ENCODE assay signal across 24 mouse cellular contexts in the genomic region with DNA sequence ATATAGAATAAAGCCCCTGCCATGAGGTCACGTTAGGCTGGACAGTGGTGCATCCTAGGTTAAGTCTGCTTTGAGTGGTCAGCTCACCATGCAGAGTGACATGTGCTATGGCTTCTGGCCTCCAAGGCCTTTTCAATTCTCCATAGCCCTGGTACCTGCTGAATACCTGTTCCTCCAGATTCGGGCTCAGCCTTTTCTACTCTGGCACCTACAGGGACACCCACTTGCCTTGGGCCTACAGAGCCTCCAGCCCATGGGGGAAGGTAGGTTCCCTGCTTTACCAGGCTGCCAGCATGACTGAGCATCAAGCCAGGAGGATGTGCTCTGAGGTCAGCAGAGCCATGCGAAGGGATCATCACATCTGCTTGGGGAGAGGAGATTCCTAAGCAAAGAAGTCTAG. TPM values are rescaled to one million over a fixed set of nuclear protein-coding genes. Genes with fewer than 3 reads are reported as not detected.
DNase-seq lines count a peak whose midpoint lies in the region; ATAC-seq and TF ChIP-seq lines count a peak whose summit lies in the region.
"Had no signal": no experiment of that assay in that cellular context is flagged by ENCODE, and none has a peak within 500 bp of the region (broad histone marks: within the 10 kb centered on the region; RNA-seq: fewer than 3 reads in every experiment).

No protein-coding gene starts in this region.

- no peaks in the 10 kb centered on the region for H3K27me3 ChIP-seq in heart, embryonic 11.5 days (ENCODE audit: control insufficient read depth, insufficient read depth, low read length)
- 0 out of 2 replicates have a peak, but pooled peaks cover 1% of the 10 kb centered on the region for H3K27me3 ChIP-seq in hindbrain, embryonic 10.5 days (ENCODE audit: insufficient read depth, poor library complexity, severe bottlenecking)
- no peaks in the 10 kb centered on the region for H3K27me3 ChIP-seq in hindbrain, postnatal 0 days (ENCODE audit: insufficient read depth, low read length)
- no peaks in the 10 kb centered on the region for H3K27me3 ChIP-seq in thymus, adult 2 months (ENCODE audit: control insufficient read depth, insufficient read depth, low read length)
- H3K27me3 ChIP-seq: embryonic facial prominence, embryonic 13.5 days; embryonic facial prominence, embryonic 15.5 days; forebrain, embryonic 12.5 days had no signal

- H3K9ac ChIP-seq in heart, embryonic 11.5 days (ENCODE audit: low read depth, low read length): no peak overlapping the region
- H3K9ac ChIP-seq in hindbrain, postnatal 0 days (replicated peaks; ENCODE audit: low read length): no peak overlapping the region
- H3K9ac ChIP-seq: embryonic facial prominence, embryonic 13.5 days; embryonic facial prominence, embryonic 15.5 days; forebrain, embryonic 12.5 days had no signal

- H3K36me3 ChIP-seq in heart, embryonic 11.5 days (ENCODE audit: control insufficient read depth, insufficient read depth, low read length): no peaks in the 10 kb centered on the region
- H3K36me3 ChIP-seq in hindbrain, embryonic 10.5 days: no peaks in the 10 kb centered on the region
- H3K36me3 ChIP-seq in hindbrain, postnatal 0 days (ENCODE audit: insufficient read depth, low read length): no peaks in the 10 kb centered on the region
- no peaks in the 10 kb centered on the region for H3K36me3 ChIP-seq in thymus, adult 2 months (ENCODE audit: control insufficient read depth, insufficient read depth, low read length)
- H3K36me3 ChIP-seq: embryonic facial prominence, embryonic 13.5 days; embryonic facial prominence, embryonic 15.5 days; forebrain, embryonic 12.5 days had no signal

- H3K9me3 ChIP-seq in heart, embryonic 11.5 days (replicated peaks; ENCODE audit: control insufficient read depth, low read length): no peaks in the 10 kb centered on the region
- no peaks in the 10 kb centered on the region for H3K9me3 ChIP-seq in hindbrain, embryonic 10.5 days
- H3K9me3 ChIP-seq in hindbrain, postnatal 0 days (ENCODE audit: low read length): no peaks in the 10 kb centered on the region
- H3K9me3 ChIP-seq: embryonic facial prominence, embryonic 13.5 days; embryonic facial prominence, embryonic 15.5 days; forebrain, embryonic 12.5 days had no signal

- no peak overlapping the region for H3K27ac ChIP-seq in heart, embryonic 11.5 days (ENCODE audit: low read depth, low read length)
- peak overlapping the region; percentile 59; the same call in 1 of the 2 replicates for H3K27ac ChIP-seq in hindbrain, embryonic 10.5 days
- H3K27ac ChIP-seq in hindbrain, postnatal 0 days: no peak overlapping the region
- peak overlapping the region; percentile 51; the same call in 1 of the 2 replicates for H3K27ac ChIP-seq in thymus, adult 2 months (ENCODE audit: control insufficient read depth, insufficient read depth, low read length)
- H3K27ac ChIP-seq: embryonic facial prominence, embryonic 13.5 days; embryonic facial prominence, embryonic 15.5 days; forebrain, embryonic 12.5 days had no signal

- 69% methylated on average over 3 of the region's 3 CpGs for WGBS in heart, embryonic 11.5 days (ENCODE audit: insufficient replicate concordance)
- WGBS in hindbrain, embryonic 10.5 days: 89% methylated on average over 3 of the region's 3 CpGs
- 65% methylated on average over 3 of the region's 3 CpGs for WGBS in hindbrain, postnatal 0 days
- 96% methylated on average over 3 of the region's 3 CpGs for WGBS in thymus, adult 2 months

- no peak overlapping the region for H3K4me3 ChIP-seq in heart, embryonic 11.5 days (ENCODE audit: low read depth, low read length)
- H3K4me3 ChIP-seq in hindbrain, embryonic 10.5 days: no peak overlapping the region
- no peak overlapping the region for H3K4me3 ChIP-seq in hindbrain, postnatal 0 days (ENCODE audit: low read length)
- no peak overlapping the region for H3K4me3 ChIP-seq in thymus, adult 2 months (ENCODE audit: control insufficient read depth, insufficient read depth, low read length)
- H3K4me3 ChIP-seq: embryonic facial prominence, embryonic 13.5 days; embryonic facial prominence, embryonic 15.5 days; erythroblast, embryonic 14.5 days; forebrain, embryonic 12.5 days had no signal

- no peak for TF ChIP-seq CTCF in hindbrain, postnatal 0 days (IDR thresholded peaks at IDR 0.05; ENCODE audit: low read depth)
- no peak for TF ChIP-seq CTCF in thymus, adult 2 months (IDR thresholded peaks at IDR 0.05; ENCODE audit: borderline replicate concordance, control insufficient read depth, extremely low read depth, insufficient read depth, low read length, poor library complexity)

- DNase-seq in heart, adult 11 months: peak; percentile 78
- DNase-seq in hindbrain, embryonic 10.5 days (ENCODE audit: low spot score): no peak
- DNase-seq in hindbrain, postnatal 0 days (ENCODE audit: low spot score): no peak
- no peak for DNase-seq in thymus, adult 2 months
- DNase-seq in thymus, adult 18-20 months: no peak
- DNase-seq: adrenal gland, adult 2 months; adrenal gland, postnatal 10 days; adrenal gland, postnatal 25 days; cerebellum, adult 11 months; cerebellum, adult 18-20 months; cerebellum, adult 8-10 months; cerebellum, adult 9-11 months; cerebellum, postnatal 14 days; cerebellum, postnatal 36 days; embryo, embryonic 11 days had no signal

- no peak overlapping the region for H3K4me2 ChIP-seq in heart, embryonic 11.5 days
- no peak overlapping the region for H3K4me2 ChIP-seq in hindbrain, postnatal 0 days (ENCODE audit: low read depth, low read length)
- H3K4me2 ChIP-seq: embryonic facial prominence, embryonic 13.5 days; embryonic facial prominence, embryonic 15.5 days; forebrain, embryonic 12.5 days had no signal

- H3K4me1 ChIP-seq in heart, embryonic 11.5 days (ENCODE audit: control insufficient read depth, insufficient read depth, low read length): no peaks in the 10 kb centered on the region
- peaks cover 45% of the 10 kb centered on the region for H3K4me1 ChIP-seq in hindbrain, embryonic 10.5 days (replicated peaks)
- H3K4me1 ChIP-seq in hindbrain, postnatal 0 days (ENCODE audit: insufficient read depth, low read length): no peaks in the 10 kb centered on the region; the same call in 1 of the 2 replicates
- H3K4me1 ChIP-seq in thymus, adult 2 months (replicated peaks; ENCODE audit: control insufficient read depth, insufficient read depth, low read length): peaks cover 76% of the 10 kb centered on the region

- ATAC-seq in heart, embryonic 11.5 days (replicated peaks; ENCODE audit: insufficient number of reproducible peaks, low FRiP score, low TSS enrichment): no peak
- no peak for ATAC-seq in hindbrain, postnatal 0 days
- ATAC-seq: forebrain, embryonic 14.5 days; forebrain, embryonic 16.5 days had no signal

- TF ChIP-seq POLR2A in thymus, adult 2 months (IDR thresholded peaks at IDR 0.05; ENCODE audit: control insufficient read depth, extremely low read depth, insufficient read depth, low read length, poor library complexity): no peak

RNA-seq across cellular contexts. Expression of a gene that starts 9.5 kb away (rescaled TPM):
- polyA plus RNA-seq in heart, embryonic 11.5 days (2014; fragmentation: Nextera tagmentation; extraction: Ambion mirVana): 0.31 TPM in 1 of 2 replicates, not detected in the other
- 2.0 and 6.1 TPM in 2 replicates for polyA plus RNA-seq in hindbrain, embryonic 10.5 days (2016; fragmentation: Nextera tagmentation; extraction: Ambion mirVana)
- total RNA-seq in hindbrain, postnatal 0 days (2014; rRNA removed): 0.16 TPM in 1 of 2 replicates, not detected in the other
- polyA plus RNA-seq in hindbrain, postnatal 0 days (2015; fragmentation: Nextera tagmentation; extraction: Ambion mirVana): 0.26 and 0.33 TPM in 2 replicates
- polyA plus RNA-seq in thymus, adult 2 months (2012; rRNA removed): 1.7 and 2.3 TPM in 2 replicates
- total RNA-seq: adrenal gland, adult 2 months; adrenal gland, postnatal 25 days; adrenal gland, postnatal 4 days; MEL had no signal
- polyA plus RNA-seq: adrenal gland, adult 2 months had no signal

Comparison
In these comparisons a context has a peak if more than half of its experiments do, and no peak if none do; other contexts are left out.
1. H3K27ac ChIP-seq: peak in hindbrain, embryonic 10.5 days (single experiment) and thymus, adult 2 months (single experiment); none in heart, embryonic 11.5 days (single experiment) and hindbrain, postnatal 0 days (single experiment).